Mouse (Mus musculus): Measurements from ENCODE around the gene Npcd.

The Npcd gene

GRCm38 (mm10) chr15:79803533-79804351, 30.3 kb downstream of the Npcd start:
- no peak for DNase-seq (ENCODE audit: low spot score in 2 of 2)

- DNase-seq (ENCODE audit: low spot score in 2 of 2): no peak
Measured at GRCm38 (mm10) chr15:79802304-79802703, 31.7 kb downstream of the Npcd start.

DNA sequence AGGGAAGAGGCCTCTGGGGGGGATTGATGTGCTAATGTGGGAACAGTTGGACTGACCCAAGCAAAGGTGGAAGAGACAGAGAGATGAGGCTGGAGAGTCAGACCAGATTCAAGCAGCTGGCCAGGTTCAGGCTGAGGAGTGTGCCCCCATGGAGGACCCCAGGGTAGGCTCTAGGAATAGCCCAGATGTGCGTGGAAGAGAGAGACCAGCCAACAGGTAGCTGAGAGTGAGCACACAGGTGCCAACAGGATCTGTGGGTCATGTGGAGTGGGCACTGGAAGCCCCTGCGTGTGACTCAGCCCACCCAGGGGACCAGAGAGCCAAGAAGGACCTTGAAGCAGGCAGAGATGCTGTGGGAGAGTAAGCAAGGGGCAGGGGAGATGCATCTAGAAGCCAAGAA, 32.4 kb downstream of the Npcd start:
- DNase-seq (ENCODE audit: low spot score in 2 of 2): no peak

- DNase-seq (ENCODE audit: low spot score in 2 of 2): no peak
Measured at GRCm38 (mm10) chr15:79800701-79801100, 33.3 kb downstream of the Npcd start.

- peak in 1 of 2 experiments; percentile 71 for DNase-seq (ENCODE audit: low spot score in 2 of 2)
Measured at GRCm38 (mm10) chr15:79798591-79798990, 35.4 kb downstream of the Npcd start.

GRCm38 (mm10) chr15:79797680-79798079, 36.4 kb downstream of the Npcd start:
- DNase-seq (ENCODE audit: low spot score in 2 of 2): no peak

- DNase-seq (ENCODE audit: low spot score in 2 of 2): no peak
Measured at GRCm38 (mm10) chr15:79797096-79797495, 36.9 kb downstream of the Npcd start.

GRCm38 (mm10) chr15:79796256-79796655, 37.8 kb downstream of the Npcd start:
- peak; percentile 68 to 83 for DNase-seq (ENCODE audit: low spot score in 2 of 2)

GRCm38 (mm10) chr15:79794173-79794572, 39.9 kb downstream of the Npcd start:
- no peak for DNase-seq (ENCODE audit: low spot score in 2 of 2)

DNA sequence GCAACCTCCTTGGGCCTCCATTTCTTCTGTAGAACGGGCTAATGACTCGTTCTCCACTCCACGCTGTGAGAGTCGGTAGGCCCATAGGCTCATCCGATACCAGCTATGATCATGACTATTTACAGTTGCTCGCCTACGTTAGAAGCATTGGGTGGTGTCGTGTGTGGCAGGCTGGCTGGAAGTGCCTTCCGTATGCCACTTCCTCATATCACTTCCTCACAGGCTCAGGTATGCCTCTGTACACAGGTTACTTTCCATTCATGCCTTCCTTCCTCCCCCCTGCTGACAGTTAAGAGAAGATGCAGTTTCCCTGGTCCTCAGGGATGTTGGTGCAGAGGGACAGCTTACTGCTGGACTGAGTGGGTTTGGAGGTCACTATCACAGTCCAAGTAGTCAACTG, 41.0 kb downstream of the Npcd start:
- no peak for DNase-seq (ENCODE audit: low spot score in 2 of 2)

- DNase-seq (ENCODE audit: low spot score in 2 of 2): no peak
Measured at GRCm38 (mm10) chr15:79792455-79792854, 41.6 kb downstream of the Npcd start.

DNA sequence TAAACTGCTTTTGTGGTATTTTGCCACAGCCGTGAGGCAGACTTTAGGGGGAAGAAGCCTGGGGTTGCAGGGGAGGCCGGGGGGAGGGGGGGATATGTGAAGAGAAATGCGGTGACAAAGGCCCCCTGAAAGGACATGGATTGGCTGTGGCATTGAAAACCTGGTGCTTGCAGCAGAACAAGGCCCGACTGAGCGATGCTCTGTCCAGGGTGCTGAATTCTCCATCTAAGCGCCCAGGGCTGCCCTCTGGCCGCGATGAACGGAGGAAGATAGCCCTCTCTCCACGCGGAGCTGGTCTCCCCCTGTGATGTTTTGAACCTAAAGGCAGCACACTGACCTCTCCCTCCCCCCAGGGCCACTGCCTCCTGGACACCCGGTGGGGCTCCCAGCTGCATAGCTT, 42.5 kb downstream of the Npcd start:
- no peak for DNase-seq (ENCODE audit: low spot score in 2 of 2)

GRCm38 (mm10) chr15:79790905-79791304, 43.1 kb downstream of the Npcd start:
- no peak for DNase-seq (ENCODE audit: low spot score in 2 of 2)

- DNase-seq (ENCODE audit: low spot score in 2 of 2): no peak
Measured at GRCm38 (mm10) chr15:79790111-79790510, 43.9 kb downstream of the Npcd start.

DNA sequence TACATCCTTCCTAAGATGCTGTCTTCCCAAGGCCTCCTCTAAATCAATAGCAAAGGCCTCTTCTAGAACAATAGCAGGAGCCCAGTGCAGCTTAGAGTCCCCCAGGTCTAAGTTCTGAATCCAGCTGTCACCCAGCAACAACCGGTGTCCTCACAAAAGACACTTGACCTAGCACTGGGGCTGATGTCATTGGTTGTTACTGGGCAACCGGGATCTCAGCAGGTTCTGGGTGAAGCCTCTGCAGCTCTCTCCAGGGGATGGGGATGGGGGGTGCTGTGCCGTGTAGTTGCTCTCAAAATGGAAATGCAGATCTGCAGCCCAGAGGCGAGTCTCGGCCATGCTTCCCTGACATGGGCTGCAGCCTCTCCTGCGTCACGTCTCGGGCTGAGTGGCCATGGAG, 46.2 kb downstream of the Npcd start:
- DNase-seq (ENCODE audit: low spot score in 2 of 2): no peak

DNA sequence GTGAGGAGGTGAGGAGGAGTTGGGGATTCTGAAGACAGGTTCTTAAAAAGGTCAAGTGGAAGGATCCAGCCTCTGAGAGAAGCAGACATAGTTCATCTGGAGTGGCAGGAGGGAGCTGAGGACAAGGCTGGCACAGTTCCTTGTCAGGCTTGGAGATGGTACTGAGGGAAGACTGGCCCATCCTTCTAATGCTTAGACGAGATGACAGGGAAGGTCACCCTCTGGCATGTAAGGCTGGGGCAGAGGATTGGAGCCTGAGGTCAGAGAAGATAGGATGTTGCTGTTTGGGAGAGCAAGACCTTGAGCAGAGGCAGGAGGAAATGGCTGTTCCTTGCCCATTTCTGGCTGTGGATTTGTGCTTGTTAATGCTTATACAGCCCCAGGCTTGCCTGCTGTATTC, 49.0 kb downstream of the Npcd start:
- no peak for DNase-seq (ENCODE audit: low spot score in 2 of 2)

- no peak for DNase-seq (ENCODE audit: low spot score in 2 of 2)
Measured at GRCm38 (mm10) chr15:79777749-79778148, 56.3 kb downstream of the Npcd start, which contains the start of gene Dnal4. Gene Dnal4, minus strand, starts transcription at chr15:79777849.

DNA sequence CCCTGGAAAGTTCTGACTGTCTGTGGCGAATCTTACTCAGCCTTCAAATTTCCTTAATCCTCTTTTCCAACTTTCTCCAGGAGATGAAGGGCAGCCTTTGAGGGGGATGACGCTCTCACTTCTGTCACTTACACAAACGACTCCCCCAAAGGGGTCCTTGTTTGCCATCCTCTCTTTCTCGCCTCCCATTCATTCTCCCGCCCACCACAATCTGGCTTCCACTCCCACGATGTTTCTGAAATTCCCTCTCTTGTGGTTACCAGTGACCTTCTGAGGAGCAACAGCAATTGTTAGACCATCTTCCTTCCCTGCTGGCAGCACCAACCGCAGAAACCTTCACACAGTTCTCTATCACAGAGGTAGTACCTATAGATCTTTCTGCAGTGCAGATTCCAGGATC, 58.4 kb downstream of the Npcd start:
- peak; percentile 71 to 80 for DNase-seq (ENCODE audit: low spot score in 2 of 2)

DNA sequence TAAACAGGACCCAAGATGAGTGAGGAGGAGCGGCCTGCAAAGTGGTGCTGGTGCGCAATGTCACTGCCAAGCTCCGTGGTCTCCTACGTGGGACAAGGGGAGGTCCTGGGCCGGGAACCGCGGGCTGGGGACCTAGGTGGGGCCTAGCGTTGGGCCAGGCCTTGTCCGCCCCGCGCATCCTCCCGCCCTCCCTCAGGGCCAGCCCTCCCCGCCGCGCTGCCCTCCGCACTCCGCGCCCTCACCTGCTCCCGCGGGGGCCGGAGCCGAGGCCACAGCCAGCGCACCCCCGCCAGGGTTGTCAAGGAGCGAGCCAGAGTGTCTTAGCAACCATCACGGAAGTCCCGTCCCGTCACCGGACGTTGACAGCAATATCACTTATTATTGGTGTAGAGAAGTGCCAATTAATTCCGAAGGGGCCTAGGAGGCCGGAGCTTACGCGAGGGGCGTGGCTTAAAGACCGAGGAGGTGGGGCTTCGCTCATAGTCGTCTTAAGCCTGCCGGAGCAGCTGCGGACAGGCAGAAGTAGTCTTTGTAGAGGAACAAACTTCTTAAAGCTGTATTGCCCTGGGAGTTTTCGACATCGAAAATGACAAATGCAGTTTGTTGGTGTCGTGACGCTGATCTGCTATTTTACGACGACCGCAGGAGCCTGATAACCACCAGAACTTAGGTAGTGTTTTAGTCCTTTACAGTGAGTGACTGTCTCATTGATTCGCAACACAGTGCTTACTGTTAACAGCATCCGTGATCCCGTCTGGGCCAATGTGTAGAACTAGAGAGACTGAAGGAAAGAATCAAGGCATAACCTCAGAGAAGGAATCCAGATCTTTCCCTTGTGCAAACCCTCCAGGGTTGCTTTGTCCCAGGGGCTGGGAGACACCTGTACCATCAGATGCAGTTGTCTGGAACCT, 59.7 kb downstream of the Npcd start:
- peak; percentile 95 to 97 for DNase-seq (ENCODE audit: low spot score in 2 of 2)

DNA sequence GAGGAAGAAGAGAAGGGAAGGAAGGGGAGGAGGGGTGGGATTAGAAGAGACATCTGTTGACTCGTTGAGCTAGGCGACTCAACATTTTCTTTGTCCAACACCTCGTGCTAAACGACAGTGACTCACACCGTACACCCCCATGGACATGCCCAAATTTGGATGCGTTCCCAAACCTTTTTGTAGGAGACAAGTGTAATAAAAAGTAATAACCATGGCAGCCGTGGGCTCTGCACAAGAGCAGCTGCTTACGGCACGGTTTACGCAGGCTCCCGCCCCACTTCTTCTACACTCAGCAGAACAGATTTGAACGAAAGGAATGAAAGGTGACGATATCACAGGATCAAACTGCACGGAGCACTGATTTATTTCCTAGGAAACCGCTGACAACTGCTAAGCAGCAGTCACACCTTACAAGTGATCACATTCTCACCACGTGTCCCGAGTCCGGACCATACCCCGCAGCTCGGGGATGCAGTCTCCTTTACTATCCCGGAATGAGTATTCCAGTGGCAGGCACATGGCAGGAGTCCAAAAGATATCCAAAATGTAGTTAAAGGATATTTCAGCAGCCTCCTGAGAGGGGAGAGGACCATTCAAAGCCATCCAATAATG, 63.3 kb downstream of the Npcd start:
- peak; percentile 77 to 81 for DNase-seq (ENCODE audit: low spot score in 2 of 2)

DNA sequence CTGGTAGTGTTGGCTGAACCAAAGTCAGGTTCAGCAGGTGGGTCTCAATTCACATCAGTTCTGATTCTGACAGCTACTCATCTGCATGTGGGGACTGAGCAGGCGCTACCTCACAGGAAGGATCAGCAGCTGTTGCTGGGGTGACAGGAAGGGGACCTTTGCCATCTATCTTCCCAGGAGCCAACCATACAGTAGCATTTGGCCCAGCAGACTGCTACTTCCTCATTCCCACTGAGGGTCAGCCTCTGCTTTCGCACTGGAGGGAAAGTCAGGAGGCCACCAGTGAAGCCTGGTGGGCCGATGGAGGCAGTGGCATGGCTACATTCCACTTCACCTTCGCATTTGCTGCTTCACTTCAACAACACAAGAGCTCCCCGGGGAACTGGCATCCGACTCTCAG, 65.7 kb downstream of the Npcd start:
- DNase-seq (ENCODE audit: low spot score in 2 of 2): no peak

DNA sequence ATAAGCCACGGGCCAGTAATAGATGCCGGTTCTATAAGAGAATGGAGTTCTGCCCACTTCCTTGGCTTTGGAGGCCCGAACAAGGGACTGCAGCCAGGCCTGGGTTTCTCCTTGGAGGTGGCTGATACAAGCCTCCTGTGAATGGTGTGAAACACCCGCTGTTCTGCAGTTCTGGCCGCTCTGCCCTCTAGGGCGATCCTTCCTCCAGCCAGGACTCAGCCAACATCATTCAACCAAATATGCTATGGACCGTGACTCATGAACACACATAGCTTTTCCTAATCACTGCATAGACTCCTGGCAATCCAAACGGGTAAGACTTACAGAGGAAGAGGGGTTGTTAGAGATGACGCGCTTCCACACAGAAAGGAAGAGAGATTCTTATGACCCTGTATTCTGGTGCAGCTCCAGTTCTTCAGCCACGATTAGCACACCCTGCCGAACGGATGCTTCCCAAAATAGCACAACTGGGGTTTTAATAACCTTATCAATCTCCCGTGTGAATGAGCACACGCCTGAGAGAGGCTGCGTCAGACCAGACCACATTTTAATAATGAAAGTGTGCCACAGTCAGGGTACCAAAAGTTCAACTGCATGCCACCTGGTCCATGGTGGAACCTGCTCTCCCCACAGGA, 66.6 kb downstream of the Npcd start:
- no peak for DNase-seq (ENCODE audit: low spot score in 2 of 2)
